Mouse (Mus musculus) C2C12 (cell line): ENCODE results near the gene Tnfrsf12a.

Experiments used
- CEBPB ChIP-seq: IDR thresholded peaks from one replicate; pipeline ENCODE4 v1.6.1; 2011; ENCODE audit warnings: low read depth, mild to moderate bottlenecking, control low read depth, moderate library complexity
- CTCF ChIP-seq: IDR thresholded peaks from one replicate; pipeline ENCODE4 v1.5.1; 2011; ENCODE audit not compliant: control insufficient read depth, insufficient read depth, insufficient read length
- MYOD1 ChIP-seq: IDR thresholded peaks from one replicate; pipeline ENCODE4 v1.6.1; 2011; ENCODE audit warnings: low read depth; ENCODE audit not compliant: control insufficient read depth, insufficient read length
- MYOG ChIP-seq: IDR thresholded peaks from one replicate; pipeline ENCODE4 v1.6.1; 2011; ENCODE audit not compliant: control insufficient read depth, insufficient read length; ENCODE audit errors: extremely low read depth
- USF1 ChIP-seq: IDR thresholded peaks from one replicate; pipeline ENCODE4 v1.6.1; 2011; ENCODE audit warnings: low read depth, mild to moderate bottlenecking, control low read depth, moderate library complexity

GRCm38 (mm10) chr17:23627813-23628212 is 49.5 kb downstream of the Tnfrsf12a start:
- TF ChIP-seq CTCF (no peak), MYOG (no peak), CEBPB (no peak), MYOD1 (no peak), USF1 (no peak)
